Mouse (Mus musculus): Measurements from ENCODE around the gene Gm13103.
"Not testable (repeated sequence)": the region's sequence is repeated elsewhere in the genome, so short reads cannot be mapped to it uniquely, and the experiment has no call there.

The Gm13103 gene

DNA sequence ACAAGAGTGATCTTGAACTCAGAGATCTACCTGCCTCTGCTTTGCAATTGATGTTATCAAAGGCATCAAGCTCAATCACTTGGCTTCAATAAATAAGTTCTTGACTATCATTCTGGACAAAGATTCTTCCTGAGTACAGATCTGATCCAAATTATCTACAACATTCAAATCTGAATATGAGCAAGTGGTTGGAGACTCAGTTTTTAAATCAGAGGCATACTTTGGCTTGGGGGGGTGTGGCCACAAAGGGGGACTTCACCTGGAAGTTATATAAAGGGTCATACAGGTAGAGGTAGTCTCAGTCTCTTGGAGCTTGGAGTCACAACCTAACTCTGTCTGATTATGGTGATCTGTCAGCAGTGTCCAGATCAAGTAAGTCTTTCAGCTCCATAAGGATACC is at the start of gene Gm13103:
Gene Gm13103, plus strand, starts transcription at position 301 of the 400 bp plus-strand sequence.
- DNase-seq (ENCODE audit: low spot score in 2 of 2) = not testable (repeated sequence)

DNA sequence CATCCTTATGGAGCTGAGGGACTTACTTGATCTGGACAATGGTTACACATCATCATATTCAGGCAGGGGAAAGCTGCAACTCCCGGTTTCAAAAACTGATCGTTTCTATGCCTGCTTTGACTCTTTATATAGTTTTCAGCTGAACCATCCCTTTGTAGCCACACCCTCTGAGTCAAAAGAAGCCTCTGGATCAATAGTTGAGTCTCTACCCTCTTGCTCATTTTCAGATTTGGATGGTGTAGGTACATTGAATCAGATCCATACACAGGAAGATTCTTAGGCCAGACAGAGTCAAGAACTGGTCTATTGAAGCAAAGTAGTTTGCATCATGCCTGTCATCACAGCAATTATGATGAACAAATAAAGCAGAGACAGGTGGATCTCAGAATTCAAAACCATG is 30.3 kb upstream of the Gm13103 start, which contains the start of gene Gm13084:
Gene Gm13084, minus strand, starts transcription at position 101 of the 400 bp plus-strand sequence.
- no peak for DNase-seq (ENCODE audit: low spot score in 2 of 2)

DNA sequence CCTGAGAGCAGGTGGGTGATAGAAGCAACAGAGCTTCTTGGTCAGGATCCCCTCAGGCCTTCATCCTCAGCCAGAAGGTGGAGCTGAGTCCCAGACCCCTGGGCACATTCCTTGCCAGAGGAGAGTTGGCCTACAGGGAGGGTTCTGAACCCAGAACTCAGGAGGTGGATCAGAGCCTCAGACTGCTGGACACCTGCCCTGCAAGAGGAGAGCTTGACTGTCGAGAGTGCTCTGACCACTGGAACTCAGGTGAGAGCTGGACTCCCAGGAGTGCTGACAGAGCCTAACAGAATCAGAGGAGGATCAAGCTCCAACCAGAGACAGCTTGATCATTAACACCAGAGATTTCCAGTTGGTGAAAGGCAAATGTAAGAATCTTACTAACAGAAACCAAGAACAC is 36.1 kb downstream of the Gm13103 start:
- not testable (repeated sequence) for DNase-seq (ENCODE audit: low spot score in 2 of 2)

DNA sequence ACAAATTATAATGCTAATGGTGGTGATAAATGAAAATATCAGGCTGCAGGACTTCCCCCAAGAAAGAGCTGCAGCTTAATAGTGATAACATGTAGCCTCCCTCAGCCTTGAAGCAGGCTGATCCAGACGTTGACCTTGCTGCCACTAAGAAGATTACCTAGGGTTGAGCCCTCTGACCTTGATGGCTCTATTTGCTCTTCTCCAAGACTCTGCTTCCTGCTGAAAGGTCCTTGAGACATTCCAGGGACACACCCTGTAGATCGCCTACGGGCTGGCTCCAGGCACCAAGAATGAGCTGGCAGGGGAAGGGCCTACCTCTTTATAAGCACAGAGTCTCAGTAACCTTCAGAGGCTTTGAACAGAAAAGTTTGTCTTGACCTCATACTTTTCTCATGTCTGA is 48.1 kb downstream of the Gm13103 start:
- DNase-seq (ENCODE audit: low spot score in 2 of 2) = not testable (repeated sequence)

DNA sequence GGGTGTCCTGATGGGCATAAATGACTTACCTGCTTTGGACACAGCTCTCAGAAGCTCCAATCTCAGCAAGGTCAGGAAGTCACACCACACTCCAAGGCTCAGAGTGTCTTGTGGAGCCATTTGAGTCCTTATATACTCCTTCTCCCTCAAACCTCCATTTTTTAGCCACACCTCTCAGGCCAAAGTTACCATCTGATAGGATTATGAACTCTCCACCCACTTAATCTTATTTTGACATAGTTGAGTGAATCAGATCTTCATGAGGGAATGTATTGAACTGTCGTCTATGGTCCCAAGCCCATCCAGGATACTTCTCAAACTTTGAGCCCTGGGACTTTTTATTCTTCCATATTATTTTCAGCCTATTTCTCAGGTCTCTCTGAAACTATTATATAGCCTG is 54.0 kb downstream of the Gm13103 start, which contains the start of gene Pramef6:
Gene Pramef6, minus strand, starts transcription at position 101 of the 400 bp plus-strand sequence.
- not testable (repeated sequence) for DNase-seq (ENCODE audit: low spot score in 2 of 2)
